Mouse (Mus musculus): ENCODE measurements around the gene Map2k2. TPM values are rescaled to one million over a fixed set of nuclear protein-coding genes. Genes with fewer than 3 reads are reported as not detected.
"Not testable (repeated sequence)": the region's sequence is repeated elsewhere in the genome, so short reads cannot be mapped to it uniquely, and the experiment has no call there.

Map2k2 gene
- 220 and 243 TPM in 2 replicates for polyA plus RNA-seq (2015; fragmentation: Nextera tagmentation; extraction: Ambion mirVana)

- WGBS, result under 1% methylated on average over 53 of the region's 56 CpGs
- Histone ChIP-seq H3K4me2 (replicated peaks) (peak within 1 kb of the TSS; percentile 77), H3K36me3 (peaks cover 27% of the 10 kb centered on the region), H3K4me1 (replicated peaks) (peaks cover 31% of the 10 kb centered on the region), H3K27me3 (no peaks in the 10 kb centered on the region), H3K27ac (peak within 1 kb of the TSS; percentile 100), H3K9ac (replicated peaks) (peak within 1 kb of the TSS; percentile 97), H3K9me3 (no peaks in the 10 kb centered on the region), H3K4me3 (replicated peaks) (peak within 1 kb of the TSS; percentile 71)
- peak; percentile 94 for ATAC-seq
Observed at GRCm38 (mm10) chr10:81105565-81106112, at the start of gene Map2k2. Gene Map2k2, plus strand, starts transcription at chr10:81105915.

- no peak overlapping the region for H3K4me3 ChIP-seq (replicated peaks)
- ATAC-seq, result no peak
- 95% methylated on average over 23 of the region's 23 CpGs for WGBS
Observed at GRCm38 (mm10) chr10:81057406-81058130, 48.1 kb upstream of the Map2k2 start.

GRCm38 (mm10) chr10:81058896-81059295, 46.8 kb upstream of the Map2k2 start:
- no peaks in the 10 kb centered on the region for H3K9me3 ChIP-seq
- H3K27ac ChIP-seq, result no peak overlapping the region
- peak overlapping the region; percentile 96 for H3K4me2 ChIP-seq (replicated peaks)
- WGBS, result 94% methylated on average over 6 of the region's 6 CpGs
- peak overlapping the region; percentile 83 for H3K4me3 ChIP-seq (replicated peaks)
- peaks cover 12% of the 10 kb centered on the region; the same call in 1 of the 2 replicates for H3K36me3 ChIP-seq
- H3K27me3 ChIP-seq, result no peaks in the 10 kb centered on the region
- ATAC-seq, result no peak
- peak overlapping the region; percentile 85; the same call in 1 of the 2 replicates for H3K9ac ChIP-seq (replicated peaks)
- peaks cover 42% of the 10 kb centered on the region for H3K4me1 ChIP-seq (replicated peaks)

More at GRCm38 (mm10) chr10:81057406-81058130, 48.1 kb upstream of the Map2k2 start:
- Histone ChIP-seq H3K9me3 (no peaks in the 10 kb centered on the region), H3K4me2 (replicated peaks) (no peak overlapping the region), H3K4me1 (replicated peaks) (peaks cover 42% of the 10 kb centered on the region), H3K27ac (no peak overlapping the region), H3K27me3 (no peaks in the 10 kb centered on the region), H3K36me3 (peaks cover 18% of the 10 kb centered on the region), H3K9ac (replicated peaks) (peak overlapping the region; percentile 51)

- Histone ChIP-seq H3K9ac (replicated peaks) (peak within 1 kb of the TSS; percentile 85), H3K4me2 (replicated peaks) (peak within 1 kb of the TSS; percentile 96), H3K27ac (no peak within 1 kb of the TSS), H3K36me3 (peaks cover 5% of the 10 kb centered on the region; the same call in 1 of the 2 replicates), H3K4me1 (replicated peaks) (peaks cover 40% of the 10 kb centered on the region), H3K27me3 (no peaks in the 10 kb centered on the region), H3K9me3 (no peaks in the 10 kb centered on the region), H3K4me3 (replicated peaks) (peak within 1 kb of the TSS; percentile 83)
- WGBS, result 0% methylated on average over 48 of the region's 48 CpGs
- ATAC-seq, result peak; percentile 93
Observed at GRCm38 (mm10) chr10:81059603-81060543, 45.8 kb upstream of the Map2k2 start, which contains the start of gene Sgta. Gene Sgta, minus strand, starts transcription at chr10:81060181.

- Histone ChIP-seq H3K4me1 (replicated peaks) (peaks cover 20% of the 10 kb centered on the region), H3K27me3 (no peaks in the 10 kb centered on the region), H3K36me3 (0 out of 2 replicates have a peak, but pooled peaks cover 5% of the 10 kb centered on the region), H3K4me3 (replicated peaks) (no peak overlapping the region), H3K9me3 (no peaks in the 10 kb centered on the region), H3K9ac (replicated peaks) (no peak overlapping the region), H3K4me2 (replicated peaks) (no peak overlapping the region), H3K27ac (no peak overlapping the region)
- ATAC-seq, result no peak
- 69% methylated on average over 4 of the region's 4 CpGs for WGBS
Observed at GRCm38 (mm10) chr10:81062710-81063109, 43.0 kb upstream of the Map2k2 start.

- not testable (repeated sequence) for H3K9me3 ChIP-seq; H3K27ac ChIP-seq; H3K27me3 ChIP-seq; H3K36me3 ChIP-seq; H3K9ac ChIP-seq (replicated peaks); ATAC-seq; H3K4me1 ChIP-seq (replicated peaks); H3K4me2 ChIP-seq (replicated peaks); H3K4me3 ChIP-seq (replicated peaks)
- 88% methylated on average over 8 of the region's 8 CpGs for WGBS
Observed at GRCm38 (mm10) chr10:81064519-81064918, 41.2 kb upstream of the Map2k2 start.

GRCm38 (mm10) chr10:81068706-81069105, 37.0 kb upstream of the Map2k2 start:
- 76% methylated on average over 5 of the region's 5 CpGs for WGBS
- peaks cover 28% of the 10 kb centered on the region for H3K4me1 ChIP-seq (replicated peaks)
- H3K9ac ChIP-seq (replicated peaks), result peak overlapping the region; percentile 49
- H3K27ac ChIP-seq, result no peak overlapping the region
- H3K4me2 ChIP-seq (replicated peaks), result no peak overlapping the region
- no peak overlapping the region for H3K4me3 ChIP-seq (replicated peaks)
- H3K27me3 ChIP-seq, result no peaks in the 10 kb centered on the region
- ATAC-seq, result no peak
- peaks cover 13% of the 10 kb centered on the region for H3K36me3 ChIP-seq
- H3K9me3 ChIP-seq, result no peaks in the 10 kb centered on the region

GRCm38 (mm10) chr10:81069836-81070235, 35.9 kb upstream of the Map2k2 start, which contains the start of gene Thop1:
Gene Thop1, plus strand, starts transcription at chr10:81070035.
- Histone ChIP-seq H3K9ac (replicated peaks) (peak within 1 kb of the TSS; percentile 88), H3K36me3 (peaks cover 24% of the 10 kb centered on the region), H3K9me3 (no peaks in the 10 kb centered on the region), H3K4me1 (replicated peaks) (peaks cover 28% of the 10 kb centered on the region), H3K27me3 (no peaks in the 10 kb centered on the region), H3K27ac (peak within 1 kb of the TSS; percentile 71), H3K4me2 (replicated peaks) (peak within 1 kb of the TSS; percentile 71), H3K4me3 (replicated peaks) (peak within 1 kb of the TSS; percentile 77)
- WGBS, result 0% methylated on average over 35 of the region's 35 CpGs
- peak; percentile 95 for ATAC-seq

GRCm38 (mm10) chr10:81072290-81072689, 33.4 kb upstream of the Map2k2 start:
- Histone ChIP-seq H3K36me3 (peaks cover 48% of the 10 kb centered on the region), H3K27ac (no peak overlapping the region), H3K9ac (replicated peaks) (no peak overlapping the region), H3K4me1 (replicated peaks) (peaks cover 28% of the 10 kb centered on the region), H3K4me2 (replicated peaks) (no peak overlapping the region), H3K9me3 (no peaks in the 10 kb centered on the region), H3K27me3 (no peaks in the 10 kb centered on the region), H3K4me3 (replicated peaks) (no peak overlapping the region)
- no peak for ATAC-seq
- 95% methylated on average over 8 of the region's 8 CpGs for WGBS

GRCm38 (mm10) chr10:81073464-81073863, 32.3 kb upstream of the Map2k2 start:
- Histone ChIP-seq H3K9ac (replicated peaks) (no peak overlapping the region), H3K27ac (no peak overlapping the region), H3K36me3 (peaks cover 60% of the 10 kb centered on the region), H3K9me3 (no peaks in the 10 kb centered on the region), H3K4me2 (replicated peaks) (no peak overlapping the region), H3K27me3 (no peaks in the 10 kb centered on the region), H3K4me3 (replicated peaks) (no peak overlapping the region), H3K4me1 (replicated peaks) (peaks cover 28% of the 10 kb centered on the region)
- ATAC-seq, result no peak
- 66% methylated on average over 7 of the region's 7 CpGs for WGBS

GRCm38 (mm10) chr10:81075734-81076133, 30.0 kb upstream of the Map2k2 start:
- WGBS, result 74% methylated on average over 8 of the region's 8 CpGs
- ATAC-seq, result no peak
- no peak overlapping the region for H3K4me2 ChIP-seq (replicated peaks)
- H3K4me3 ChIP-seq (replicated peaks), result no peak overlapping the region
- no peaks in the 10 kb centered on the region for H3K9me3 ChIP-seq
- no peaks in the 10 kb centered on the region for H3K27me3 ChIP-seq
- peaks cover 15% of the 10 kb centered on the region for H3K4me1 ChIP-seq (replicated peaks)
- H3K9ac ChIP-seq (replicated peaks), result no peak overlapping the region
- peaks cover 83% of the 10 kb centered on the region for H3K36me3 ChIP-seq
- H3K27ac ChIP-seq, result no peak overlapping the region

All from midbrain, embryonic 13.5 days (tissue).